8 mouse cellular contexts compared by ENCODE assay signal in the genomic region with DNA sequence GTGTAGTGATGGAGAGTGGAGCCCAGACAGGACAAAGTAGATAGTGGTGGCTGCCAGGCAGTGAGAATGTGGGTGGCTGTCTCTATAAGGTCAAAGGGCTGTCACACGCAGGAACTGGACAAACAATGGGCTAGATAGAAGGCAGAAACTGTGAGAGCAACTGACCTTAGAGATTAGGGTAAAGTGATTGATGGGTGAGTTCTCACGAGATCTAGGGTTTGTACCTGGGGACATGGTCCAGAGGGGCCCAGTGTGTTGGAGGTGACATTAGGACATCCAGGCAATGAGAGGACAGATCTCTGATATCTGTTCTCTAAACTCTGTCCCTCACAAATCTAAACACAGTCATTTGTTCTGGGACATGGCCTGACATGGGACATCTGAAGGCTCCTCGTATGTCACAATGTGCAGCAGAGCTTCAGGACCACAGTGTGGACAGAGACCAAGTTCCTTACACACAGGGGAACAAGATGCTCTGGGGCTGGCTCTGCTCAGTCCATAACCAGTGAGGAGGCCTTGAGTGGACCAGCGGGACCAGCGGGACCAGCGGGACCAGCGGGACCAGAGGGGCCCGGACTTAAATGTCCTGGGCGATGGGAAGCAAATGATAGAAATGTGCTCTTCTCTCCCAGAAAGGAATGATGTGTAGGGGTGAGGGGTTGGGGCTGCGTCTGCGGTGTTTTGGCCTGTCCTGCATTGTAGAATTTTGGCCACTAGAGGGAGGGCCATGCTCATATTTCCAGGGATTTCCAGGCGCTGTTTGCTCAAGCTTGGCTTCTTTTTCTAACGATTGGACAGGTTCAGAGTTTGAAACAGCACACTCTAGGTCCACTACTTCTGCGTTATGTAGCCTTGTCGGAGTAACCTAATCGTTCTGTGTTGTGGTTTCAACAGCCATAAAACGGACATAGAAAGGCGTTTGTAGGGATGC. TPM values are rescaled to one million over a fixed set of nuclear protein-coding genes. Genes with fewer than 3 reads are reported as not detected.
DNase-seq lines count a peak whose midpoint lies in the region; ATAC-seq and TF ChIP-seq lines count a peak whose summit lies in the region.

No protein-coding gene starts in this region.

- no peak overlapping the region for H3K4me3 ChIP-seq in forebrain, embryonic 12.5 days (replicated peaks)
- H3K4me3 ChIP-seq in left cerebral cortex, adult 2 months, result no peak overlapping the region
- no peak overlapping the region for H3K4me3 ChIP-seq in midbrain, embryonic 10.5 days

- no peak overlapping the region for H3K27ac ChIP-seq in forebrain, embryonic 12.5 days
- no peak overlapping the region for H3K27ac ChIP-seq in left cerebral cortex, adult 2 months
- no peak overlapping the region for H3K27ac ChIP-seq in midbrain, embryonic 10.5 days (replicated peaks)

- H3K36me3 ChIP-seq in forebrain, embryonic 12.5 days (replicated peaks), result no peaks in the 10 kb centered on the region
- no peaks in the 10 kb centered on the region for H3K36me3 ChIP-seq in midbrain, embryonic 10.5 days

- peak; percentile 79 for DNase-seq in MN1 (ENCODE audit: low spot score)
- DNase-seq in c-Kit-positive CD71-negative TER-119-negative erythroid progenitor cells, embryonic 14.5 days (ENCODE audit: low read depth), result peak; percentile 72
- peak; percentile 41 for DNase-seq in hindlimb bud, embryonic 11.5 days (ENCODE audit: extremely low spot score, low read depth, low spot score)
- DNase-seq in left cerebral cortex, adult 2 months (ENCODE audit: extremely low spot score in 1 of 2, low spot score in 2 of 2), result peak; percentile 67 to 76
- peak; percentile 75 for DNase-seq in midbrain, embryonic 10.5 days (ENCODE audit: low spot score)
- DNase-seq in right cerebral cortex, postnatal 25 days, result peak; percentile 65
- peak; percentile 55 to 60 for DNase-seq in urinary bladder, postnatal 36 days (ENCODE audit: low spot score in 2 of 2)

- peak; percentile 67 for ATAC-seq in forebrain, embryonic 12.5 days (ENCODE audit: low FRiP score)

- H3K4me2 ChIP-seq in forebrain, embryonic 12.5 days, result no peak overlapping the region

- peak; percentile 96 for TF ChIP-seq CTCF in left cerebral cortex, adult 2 months (IDR thresholded peaks at IDR 0.05)

- no peaks in the 10 kb centered on the region for H3K9me3 ChIP-seq in forebrain, embryonic 12.5 days
- no peaks in the 10 kb centered on the region for H3K9me3 ChIP-seq in midbrain, embryonic 10.5 days (replicated peaks)

- peaks cover 45% of the 10 kb centered on the region for H3K27me3 ChIP-seq in forebrain, embryonic 12.5 days
- H3K27me3 ChIP-seq in midbrain, embryonic 10.5 days (ENCODE audit: low read depth, poor library complexity, severe bottlenecking), result peaks cover 14% of the 10 kb centered on the region

- WGBS in forebrain, embryonic 12.5 days, result 12% methylated on average over 18 of the region's 18 CpGs
- WGBS in midbrain, embryonic 10.5 days, result 19% methylated on average over 18 of the region's 18 CpGs

- intact Hi-C loops in left cerebral cortex, adult 2 months (cut with DNase I), result loop anchor here (1.0 to 5.0 kb wide), 3 partner anchors 37 to 267 kb away; a partner anchor contains a TSS

- H3K4me1 ChIP-seq in forebrain, embryonic 12.5 days, result peaks cover 12% of the 10 kb centered on the region; the same call in 1 of the 2 replicates
- H3K4me1 ChIP-seq in midbrain, embryonic 10.5 days, result no peaks in the 10 kb centered on the region

- H3K9ac ChIP-seq in forebrain, embryonic 12.5 days, result no peak overlapping the region

RNA-seq across cellular contexts. Expression of a gene that starts 11.9 kb away (rescaled TPM):
- polyA plus RNA-seq in forebrain, embryonic 12.5 days (2016; fragmentation: Nextera tagmentation; extraction: Ambion mirVana), result 264 and 272 TPM in 2 replicates
- total RNA-seq in left cerebral cortex, adult 2 months (2021), result 10 to 100 TPM; 65.3 to 85.8 TPM
- polyA plus RNA-seq in midbrain, embryonic 10.5 days (2016; fragmentation: Nextera tagmentation; extraction: Ambion mirVana), result 91.5 and 129 TPM in 2 replicates
